Mouse (Mus musculus): ENCODE data around the gene Tbxa2r.

DNA sequence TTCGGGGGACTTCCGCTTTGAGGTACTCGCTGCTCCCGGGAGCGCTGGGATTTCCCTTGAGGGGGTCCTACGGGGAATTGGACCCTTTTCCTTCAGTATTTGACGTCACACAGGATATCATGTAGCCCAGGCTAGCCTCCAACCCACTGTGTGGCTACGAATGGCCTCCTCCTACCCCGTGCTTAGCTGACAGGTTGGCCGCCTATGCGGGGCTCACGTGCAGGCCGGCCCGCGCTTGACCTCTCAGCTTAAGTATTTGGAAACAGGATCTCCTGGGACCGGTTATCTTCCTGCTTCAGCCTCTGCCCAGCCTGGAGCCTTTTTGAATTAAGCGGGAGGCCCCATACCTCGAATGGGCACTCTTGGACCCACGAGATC lies 56.1 kb downstream of the Tbxa2r start:
- TF ChIP-seq EP300 (IDR thresholded peaks at IDR 0.05) (no peak; the same call in 1 of the 2 replicates), CTCF (IDR thresholded peaks at IDR 0.05) (no peak)
